Mouse (Mus musculus): ENCODE data around the gene Plxna2.

Plxna2 gene

GRCm38 (mm10) chr1:194663021-194663420 lies 45.0 kb downstream of the Plxna2 start:
- no peak for DNase-seq (ENCODE audit: low spot score)

DNA sequence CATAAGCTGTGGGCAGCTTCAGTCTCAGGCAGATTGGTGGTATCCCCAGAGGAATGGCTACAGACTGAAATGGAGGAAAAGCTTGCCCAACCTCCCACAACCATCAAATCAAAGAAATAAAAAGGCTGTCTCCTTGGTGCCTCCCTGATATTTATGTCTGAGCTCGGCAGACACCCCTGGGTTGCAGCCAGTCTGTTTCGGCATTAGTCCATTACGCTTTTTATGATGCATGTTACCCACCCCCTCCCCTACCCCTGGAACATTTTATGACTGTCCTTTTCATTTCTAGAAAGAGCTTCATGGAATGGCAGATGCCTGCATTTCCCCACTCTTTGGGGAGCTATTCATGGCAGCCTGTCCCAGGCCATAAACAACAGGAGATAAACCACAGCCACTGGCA lies 47.7 kb downstream of the Plxna2 start:
- no peak for DNase-seq (ENCODE audit: low spot score)

- DNase-seq (ENCODE audit: low spot score), result no peak
Measured at GRCm38 (mm10) chr1:194671783-194672524, 53.9 kb downstream of the Plxna2 start.

GRCm38 (mm10) chr1:194672525-194672894 lies 54.5 kb downstream of the Plxna2 start:
- no peak for DNase-seq (ENCODE audit: low spot score)

DNA sequence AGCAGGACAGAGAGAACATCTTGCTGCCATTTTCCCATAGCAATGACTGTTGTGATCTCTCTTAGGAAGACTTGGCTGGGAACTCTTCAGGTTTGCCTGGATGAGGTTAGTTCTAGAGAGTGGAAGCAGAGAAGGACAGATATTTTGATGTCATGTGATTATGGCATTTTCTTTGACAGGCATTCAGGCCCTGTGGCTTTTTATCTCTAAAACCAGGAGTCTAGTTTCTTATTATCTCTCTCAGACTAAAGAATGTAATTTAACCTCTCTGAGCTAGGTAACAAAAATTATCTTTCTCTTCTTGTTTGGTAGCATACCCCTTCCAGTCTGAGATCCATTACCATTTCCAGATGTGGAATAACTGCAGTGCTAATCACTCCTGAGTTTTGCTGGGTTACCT lies 55.2 kb downstream of the Plxna2 start:
- DNase-seq (ENCODE audit: low spot score), result no peak

DNA sequence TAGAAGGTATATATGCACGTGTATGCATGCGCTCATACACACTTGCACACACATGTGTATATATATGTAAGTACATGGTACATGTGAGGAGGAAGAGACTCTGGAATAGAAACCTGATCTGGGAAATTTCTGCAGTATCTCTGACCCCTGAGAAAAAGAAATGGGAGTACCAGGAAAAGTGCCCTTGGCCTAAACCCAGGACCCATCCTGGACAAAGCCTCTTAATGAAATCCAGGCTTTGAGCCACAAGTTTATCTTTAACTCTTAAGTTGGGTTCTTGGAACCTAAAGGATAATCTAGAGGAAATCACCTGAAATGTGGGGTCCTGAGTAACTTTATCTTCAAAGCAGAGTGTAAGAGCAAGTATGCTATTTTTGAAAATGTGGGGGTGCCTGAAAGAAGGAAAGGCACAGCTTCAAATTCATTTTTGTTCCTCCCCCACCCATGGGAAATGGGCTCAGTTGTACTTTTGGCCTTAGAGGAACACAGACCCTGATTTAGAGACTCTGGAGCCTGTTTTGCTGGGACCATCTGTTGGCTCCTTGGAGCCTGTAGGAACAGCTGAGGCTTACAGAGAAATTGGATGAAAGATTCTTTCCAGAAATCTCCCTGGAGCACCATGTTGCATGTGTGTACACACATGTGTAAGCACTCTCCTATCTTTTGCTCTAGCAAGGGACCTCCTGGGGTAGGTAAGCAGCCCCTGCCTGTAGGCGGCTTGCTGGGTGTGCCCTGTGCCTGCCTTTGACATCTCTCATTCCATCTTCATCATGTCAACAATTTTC lies 57.3 kb downstream of the Plxna2 start:
- DNase-seq (ENCODE audit: low spot score), result no peak

DNA sequence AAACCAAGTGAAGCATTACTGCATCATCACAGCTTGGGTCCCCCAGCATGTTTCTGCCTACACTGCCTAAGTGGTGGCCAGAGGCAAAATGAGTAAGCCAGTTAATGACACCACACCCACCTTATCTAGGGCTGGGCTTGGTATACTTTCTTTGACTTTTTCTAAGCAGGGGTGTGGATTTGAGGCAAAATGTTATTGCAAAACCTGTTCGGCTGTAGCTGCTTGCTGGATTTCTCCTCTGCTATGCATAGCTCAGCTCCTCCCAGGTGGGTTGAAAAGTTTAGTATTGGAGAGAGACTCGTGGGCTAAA lies 57.8 kb downstream of the Plxna2 start:
- no peak for DNase-seq (ENCODE audit: low spot score)

GRCm38 (mm10) chr1:194677878-194678277 lies 59.9 kb downstream of the Plxna2 start:
- DNase-seq (ENCODE audit: low spot score), result no peak

GRCm38 (mm10) chr1:194679147-194679546 lies 61.1 kb downstream of the Plxna2 start:
- no peak for DNase-seq (ENCODE audit: low spot score)

- no peak for DNase-seq (ENCODE audit: low spot score)
Measured at GRCm38 (mm10) chr1:194680136-194680535, 62.1 kb downstream of the Plxna2 start.

DNA sequence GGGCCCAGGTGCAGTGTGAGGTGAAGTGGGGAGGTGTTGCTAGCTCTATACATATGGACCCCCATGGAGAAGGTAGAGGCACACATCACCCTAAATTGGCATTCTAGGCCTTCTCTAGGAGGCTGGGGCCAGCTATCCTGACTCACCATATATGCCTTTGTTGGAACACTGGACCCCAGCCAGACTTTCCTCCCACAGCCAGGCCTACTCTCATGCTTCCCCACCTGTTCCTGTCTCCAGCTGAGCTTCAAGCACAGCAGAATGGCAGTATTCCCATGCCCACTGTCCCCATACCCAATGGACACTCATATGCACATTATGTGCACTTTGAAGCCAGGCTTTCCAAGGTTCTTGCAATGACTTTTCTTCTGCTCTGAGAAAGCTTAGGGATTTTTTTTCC lies 64.0 kb downstream of the Plxna2 start:
- no peak for DNase-seq (ENCODE audit: low spot score)

DNA sequence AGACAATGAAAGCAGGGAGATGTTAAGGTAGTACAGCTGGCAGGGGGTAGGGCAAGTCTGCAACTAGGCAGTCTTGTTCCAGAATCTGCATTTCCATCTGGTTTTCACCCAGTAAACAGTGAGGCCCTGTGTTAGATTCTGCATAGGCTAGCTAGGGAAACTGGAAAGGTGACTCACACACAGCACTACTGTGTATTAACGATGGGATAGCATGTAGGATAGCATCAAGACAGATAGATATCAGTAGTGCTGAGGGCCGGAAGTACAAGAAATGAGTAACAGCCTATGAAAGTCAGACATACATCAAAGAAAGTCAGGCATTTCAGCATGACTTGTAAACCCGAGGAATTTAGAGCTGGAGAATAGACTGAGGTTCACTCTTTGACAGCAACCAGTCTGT lies 65.1 kb downstream of the Plxna2 start:
- no peak for DNase-seq (ENCODE audit: low spot score)

DNA sequence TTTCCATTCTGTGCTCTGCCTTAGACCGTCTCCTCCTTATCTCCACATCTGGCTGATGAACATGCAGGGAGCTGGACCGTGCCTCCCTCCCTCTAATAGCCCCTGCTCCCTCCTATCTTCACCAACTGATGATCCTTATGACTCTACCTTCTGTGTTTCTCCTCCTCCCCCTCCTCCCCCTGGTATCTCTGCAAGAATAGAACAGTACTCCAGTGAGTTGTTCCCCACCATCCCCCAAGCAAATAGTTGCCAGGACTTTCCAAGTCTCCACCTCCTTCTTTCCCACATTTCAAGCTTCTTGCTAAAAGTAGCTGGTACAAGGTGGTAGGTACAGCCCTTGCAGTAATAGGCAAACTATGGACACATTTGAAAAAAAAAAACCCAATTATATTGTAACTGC lies 67.9 kb downstream of the Plxna2 start:
- DNase-seq (ENCODE audit: low spot score), result no peak

- no peak for DNase-seq (ENCODE audit: low spot score)
Measured at GRCm38 (mm10) chr1:194687746-194688145, 69.7 kb downstream of the Plxna2 start.

- DNase-seq (ENCODE audit: low spot score), result no peak
Measured at GRCm38 (mm10) chr1:194688161-194688560, 70.1 kb downstream of the Plxna2 start.

DNA sequence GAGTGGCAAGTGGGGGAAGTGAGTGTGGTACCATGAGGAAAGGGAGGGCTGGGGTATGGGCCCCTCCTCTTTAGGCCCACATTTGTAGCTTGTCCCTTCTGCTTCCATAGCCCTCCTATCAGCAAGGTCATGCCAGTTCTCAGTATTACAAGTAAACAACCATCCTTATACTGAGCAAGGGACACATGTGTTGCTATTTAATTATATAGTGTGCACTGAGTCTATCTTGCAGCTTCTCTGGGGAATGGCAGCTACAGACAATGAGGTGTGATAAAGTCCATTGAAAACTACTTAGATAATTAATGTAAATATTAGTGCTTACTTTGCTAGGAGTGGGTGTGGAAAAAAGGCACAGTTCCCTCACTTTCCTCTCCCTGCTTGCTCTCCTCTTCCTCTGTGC lies 75.0 kb downstream of the Plxna2 start:
- no peak for DNase-seq (ENCODE audit: low spot score)

- no peak for DNase-seq (ENCODE audit: low spot score)
Measured at GRCm38 (mm10) chr1:194693488-194693887, 75.5 kb downstream of the Plxna2 start.

DNA sequence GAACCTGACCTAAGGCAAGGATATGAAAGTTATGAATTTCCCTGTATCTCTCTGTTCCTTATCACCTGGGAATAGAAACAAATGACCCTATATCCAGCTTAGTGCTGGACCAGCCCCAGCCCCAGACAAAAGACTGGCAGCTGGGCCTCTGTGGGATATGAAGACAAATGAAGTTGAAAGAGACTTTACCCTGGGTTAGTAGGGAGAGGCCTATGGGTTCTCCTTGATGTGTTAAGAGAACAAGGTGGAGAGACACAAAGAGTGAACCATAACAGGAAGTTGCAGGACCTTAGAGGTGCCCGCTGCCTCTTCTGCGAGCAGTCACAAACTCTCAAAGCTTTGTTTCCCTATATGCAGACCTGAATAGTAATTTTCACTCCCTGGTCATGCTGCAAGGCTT lies 76.8 kb downstream of the Plxna2 start:
- no peak for DNase-seq (ENCODE audit: low spot score)

- DNase-seq (ENCODE audit: low spot score), result no peak
Measured at GRCm38 (mm10) chr1:194697439-194697838, 79.4 kb downstream of the Plxna2 start.

DNA sequence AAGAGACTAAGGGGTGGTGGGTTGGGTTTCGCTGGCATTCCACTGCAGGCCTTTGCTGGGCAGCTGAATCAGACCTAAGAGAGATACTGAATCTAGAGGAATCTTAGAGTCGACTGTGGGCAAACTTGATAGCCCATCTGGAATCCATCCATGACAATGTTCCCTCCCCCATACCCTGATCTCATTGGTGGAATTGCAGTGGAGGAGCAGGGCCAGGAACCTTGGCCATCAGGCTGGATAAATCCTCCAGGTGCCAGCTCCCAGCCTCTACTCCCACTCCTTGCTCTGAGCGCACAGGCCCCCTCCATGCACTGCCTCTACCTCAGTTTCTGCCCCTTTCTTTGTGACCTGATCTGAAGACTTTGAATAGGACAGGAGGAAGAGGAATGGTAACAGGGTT lies 81.3 kb downstream of the Plxna2 start:
- DNase-seq (ENCODE audit: low spot score), result no peak

DNA sequence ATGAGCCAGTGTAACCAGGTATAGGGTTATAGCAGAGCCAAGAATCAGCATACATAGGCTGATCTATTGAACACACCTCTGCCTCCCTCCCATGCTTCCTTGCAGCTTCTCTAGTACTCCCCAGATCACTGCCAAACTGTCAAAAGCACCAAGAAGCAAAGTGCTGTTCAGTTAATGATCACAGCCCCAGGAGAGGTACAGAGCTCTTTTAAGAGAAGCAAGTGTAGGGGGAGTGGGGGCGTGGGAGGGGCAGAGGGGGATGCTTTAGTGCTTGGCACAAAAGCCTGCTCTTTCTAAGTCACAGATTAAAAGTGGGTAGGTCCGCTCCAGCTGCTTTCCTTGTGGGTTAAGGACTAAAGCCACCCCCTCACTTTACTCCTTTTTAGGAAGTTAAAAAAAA lies 85.2 kb downstream of the Plxna2 start:
- DNase-seq (ENCODE audit: low spot score), result no peak

- DNase-seq (ENCODE audit: low spot score), result no peak
Measured at GRCm38 (mm10) chr1:194704171-194704855, 86.3 kb downstream of the Plxna2 start.

GRCm38 (mm10) chr1:194706566-194706965 lies 88.5 kb downstream of the Plxna2 start:
- DNase-seq (ENCODE audit: low spot score), result no peak

Data from testis, postnatal 14 days (tissue).